Mouse (Mus musculus): Measurements from ENCODE around the gene Olfr547.

GRCm38 (mm10) chr7:102534449-102534848 is at the start of gene Olfr547:
- TF ChIP-seq CTCF (conservative IDR thresholded peaks at IDR 0.05; ENCODE audit: low read length): no peak
- no peak for TF ChIP-seq POU5F1 (IDR thresholded peaks at IDR 0.05; ENCODE audit: borderline replicate concordance, low read length)
